Comparison of ENCODE assay signal across 28 mouse cellular contexts in genomic region chr14:121453130-121453529, GRCm38 (mm10). TPM values are rescaled to one million over a fixed set of nuclear protein-coding genes. Genes with fewer than 3 reads are reported as not detected.
DNase-seq lines count a peak whose midpoint lies in the region; ATAC-seq lines count a peak whose summit lies in the region.
"Had no signal": no experiment of that assay in that cellular context is flagged by ENCODE, and none has a peak within 500 bp of the region (broad histone marks: within the 10 kb centered on the region; RNA-seq: fewer than 3 reads in every experiment).

No protein-coding gene starts in this region.

- peaks cover 6% of the 10 kb centered on the region; the same call in 1 of the 2 replicates for H3K4me1 ChIP-seq in intestine, embryonic 16.5 days (ENCODE audit: control insufficient read depth, insufficient read depth, low read length)
- 0 out of 2 replicates have a peak, but pooled peaks cover 4% of the 10 kb centered on the region for H3K4me1 ChIP-seq in intestine, embryonic 15.5 days (replicated peaks)
- H3K4me1 ChIP-seq: hindbrain, embryonic 13.5 days had no signal

- H3K27ac ChIP-seq in intestine, embryonic 16.5 days (ENCODE audit: low read length), result no peak overlapping the region
- H3K27ac ChIP-seq in intestine, embryonic 15.5 days, result no peak overlapping the region
- H3K27ac ChIP-seq: forebrain, embryonic 10.5 days; forebrain, embryonic 13.5 days; hindbrain, embryonic 10.5 days; hindbrain, embryonic 13.5 days had no signal

- no peaks in the 10 kb centered on the region for H3K27me3 ChIP-seq in intestine, embryonic 16.5 days (replicated peaks; ENCODE audit: control insufficient read depth, insufficient read depth, low read length)
- no peaks in the 10 kb centered on the region for H3K27me3 ChIP-seq in intestine, embryonic 15.5 days (replicated peaks)
- H3K27me3 ChIP-seq: forebrain, embryonic 13.5 days; Patski had no signal

- no peak overlapping the region for H3K4me2 ChIP-seq in intestine, embryonic 16.5 days (ENCODE audit: low read depth, low read length)
- H3K4me2 ChIP-seq in intestine, embryonic 15.5 days (replicated peaks), result no peak overlapping the region
- H3K4me2 ChIP-seq: forebrain, embryonic 13.5 days; heart, embryonic 11.5 days; hindbrain, embryonic 13.5 days had no signal

- H3K36me3 ChIP-seq in intestine, embryonic 16.5 days (ENCODE audit: control insufficient read depth, insufficient read depth, low read length), result no peaks in the 10 kb centered on the region
- no peaks in the 10 kb centered on the region for H3K36me3 ChIP-seq in intestine, embryonic 15.5 days
- H3K36me3 ChIP-seq: forebrain, embryonic 10.5 days; G1E; hindbrain, embryonic 10.5 days; hindbrain, embryonic 13.5 days had no signal

- peak; percentile 60 for ATAC-seq in intestine, embryonic 16.5 days
- ATAC-seq in intestine, embryonic 15.5 days, result no peak; the same call in none of the 2 replicates
- ATAC-seq: forebrain, embryonic 13.5 days; forebrain, embryonic 16.5 days; hindbrain, embryonic 16.5 days; Patski had no signal

- DNase-seq in adrenal gland, postnatal 14 days, result peak; percentile 27
- DNase-seq in adrenal gland, postnatal 10 days, result no peak
- DNase-seq in ovary, adult 18-20 months (ENCODE audit: low spot score), result peak; percentile 66
- DNase-seq in ovary, postnatal 14 days (ENCODE audit: low spot score), result no peak
- DNase-seq in ZHBTc4 (ENCODE audit: low read depth, low spot score), result peak; percentile 38
- DNase-seq: adrenal gland, postnatal 25 days; B cell, adult 2 months; cerebellum, adult 11-12 months; cerebellum, adult 8-10 months; cerebellum, postnatal 10 days; cerebellum, postnatal 36 days; embryo, embryonic 11 days; gastrocnemius, postnatal 10 days; gastrocnemius, postnatal 36 days; heart, postnatal 36 days had no signal

- H3K4me3 ChIP-seq in intestine, embryonic 16.5 days (ENCODE audit: low read length), result no peak overlapping the region
- no peak overlapping the region for H3K4me3 ChIP-seq in intestine, embryonic 15.5 days (replicated peaks)
- H3K4me3 ChIP-seq: forebrain, embryonic 10.5 days; forebrain, embryonic 13.5 days; hindbrain, embryonic 10.5 days; hindbrain, embryonic 13.5 days had no signal

- no peak overlapping the region for H3K9ac ChIP-seq in intestine, embryonic 16.5 days (ENCODE audit: low read depth, low read length)
- no peak overlapping the region for H3K9ac ChIP-seq in intestine, embryonic 15.5 days
- H3K9ac ChIP-seq: forebrain, embryonic 13.5 days; hindbrain, embryonic 13.5 days had no signal

- no peaks in the 10 kb centered on the region; the same call in 1 of the 2 replicates for H3K9me3 ChIP-seq in intestine, embryonic 16.5 days (ENCODE audit: control insufficient read depth, low read length)
- H3K9me3 ChIP-seq in intestine, embryonic 15.5 days, result no peaks in the 10 kb centered on the region
- H3K9me3 ChIP-seq: forebrain, embryonic 10.5 days; forebrain, embryonic 13.5 days; G1E had no signal

- WGBS in intestine, embryonic 16.5 days, result 48% methylated on average over 3 of the region's 3 CpGs
- 46% methylated on average over 3 of the region's 3 CpGs for WGBS in intestine, embryonic 15.5 days

RNA-seq across cellular contexts. Expression of gene Slc15a1, which starts 51.9 kb away (rescaled TPM):
- total RNA-seq in adrenal gland, postnatal 14 days (2021), result 0.22 and 0.23 TPM in 2 replicates
- total RNA-seq in adrenal gland, postnatal 10 days (2021), result under 1 TPM; 0.09 to 0.36 TPM
- 12.6 and 18.7 TPM in 2 replicates for polyA plus RNA-seq in intestine, embryonic 16.5 days (2015; fragmentation: Nextera tagmentation; extraction: Ambion mirVana)
- 6.0 and 6.6 TPM in 2 replicates for polyA plus RNA-seq in intestine, embryonic 15.5 days (2015; fragmentation: Nextera tagmentation; extraction: Ambion mirVana)
- total RNA-seq: adrenal gland, postnatal 25 days; gastrocnemius, adult 18-20 months; gastrocnemius, postnatal 10 days; gastrocnemius, postnatal 36 days; heart, postnatal 36 days had no signal
- polyA plus RNA-seq: embryonic facial prominence, embryonic 11.5 days; forebrain, embryonic 10.5 days; forebrain, embryonic 13.5 days; forebrain, embryonic 16.5 days; G1E; heart, embryonic 11.5 days; hindbrain, embryonic 13.5 days had no signal

Comparison
In these comparisons a context has a peak if more than half of its experiments do, and no peak if none do; other contexts are left out.
1. DNase-seq: peak in adrenal gland, postnatal 14 days (single experiment), ovary, adult 18-20 months (single experiment) and ZHBTc4 (single experiment); none in adrenal gland, postnatal 10 days (single experiment) and ovary, postnatal 14 days (single experiment).